Mouse (Mus musculus) spleen, adult 18-20 months (tissue): ENCODE measurements around the gene Hipk1.

Experiments
- DNase-seq, 2 experiments: peaks; one replicate each; pipeline ENCODE4 v3.0.0; 2022; ENCODE audit warnings: mixed read lengths in 2 of 2

Gene Hipk1

DNA sequence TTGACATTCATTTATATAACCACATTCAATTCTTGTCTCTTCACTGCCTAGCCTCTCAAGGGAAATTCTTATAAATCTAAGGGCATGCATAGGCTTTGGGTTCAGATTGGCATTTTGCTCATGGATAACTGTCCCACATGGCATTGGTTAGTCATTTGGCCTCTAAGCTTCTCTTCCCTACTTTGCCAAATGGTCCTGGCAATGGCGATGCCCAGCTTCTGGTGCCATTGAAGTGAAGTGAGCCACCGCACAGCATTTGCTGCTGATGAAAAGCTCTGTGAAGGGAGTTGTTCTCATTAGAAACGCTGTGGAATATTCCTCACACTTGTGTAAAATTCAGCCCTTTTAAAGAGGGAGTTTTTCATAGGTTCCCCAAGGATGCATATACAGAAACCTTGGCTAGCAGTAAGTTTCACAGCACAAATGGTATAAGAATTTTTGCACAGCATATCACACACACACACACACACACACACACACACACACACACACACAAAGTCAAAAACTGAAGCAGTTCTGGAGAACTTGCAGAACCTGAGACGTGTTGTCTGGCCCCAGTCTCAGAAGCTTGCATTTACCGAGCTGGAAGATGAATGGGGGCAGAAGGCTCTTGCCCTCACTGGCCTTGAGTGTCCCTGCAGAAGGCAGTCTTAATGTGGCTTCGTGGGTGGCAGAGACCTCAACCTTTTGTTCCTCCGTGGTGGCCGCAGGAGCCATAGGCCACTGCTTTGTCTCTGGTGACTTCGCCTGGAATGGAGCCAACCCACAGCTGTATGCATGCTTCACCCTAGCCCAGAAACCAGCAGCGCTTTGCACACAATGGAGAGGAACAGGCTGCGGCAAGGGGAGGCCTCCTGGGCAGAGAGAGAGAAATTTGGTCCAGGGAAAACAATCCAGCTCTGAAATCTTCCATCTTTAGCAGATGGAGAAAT is 75.3 kb downstream of the Hipk1 start:
- no peak for DNase-seq

DNA sequence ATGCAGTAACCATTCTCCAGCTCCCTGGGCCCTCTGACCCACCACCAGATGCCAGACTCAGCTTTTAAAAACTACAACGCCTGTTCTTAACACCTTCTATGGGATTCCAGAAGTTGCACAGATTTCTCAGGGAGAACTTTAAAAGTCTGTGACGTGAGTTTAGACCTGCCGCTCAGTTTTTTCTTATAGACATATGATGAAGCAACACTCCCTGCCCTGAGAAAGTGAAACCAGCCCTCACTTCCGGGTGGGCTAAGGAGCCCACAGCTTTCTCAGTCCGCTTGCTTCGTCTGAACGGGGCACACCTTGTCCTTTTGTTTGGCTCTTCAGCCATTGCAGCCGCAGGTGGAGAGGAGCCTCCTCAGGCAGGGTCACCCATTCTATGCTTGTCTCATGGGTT is 76.4 kb downstream of the Hipk1 start:
- no peak for DNase-seq

DNA sequence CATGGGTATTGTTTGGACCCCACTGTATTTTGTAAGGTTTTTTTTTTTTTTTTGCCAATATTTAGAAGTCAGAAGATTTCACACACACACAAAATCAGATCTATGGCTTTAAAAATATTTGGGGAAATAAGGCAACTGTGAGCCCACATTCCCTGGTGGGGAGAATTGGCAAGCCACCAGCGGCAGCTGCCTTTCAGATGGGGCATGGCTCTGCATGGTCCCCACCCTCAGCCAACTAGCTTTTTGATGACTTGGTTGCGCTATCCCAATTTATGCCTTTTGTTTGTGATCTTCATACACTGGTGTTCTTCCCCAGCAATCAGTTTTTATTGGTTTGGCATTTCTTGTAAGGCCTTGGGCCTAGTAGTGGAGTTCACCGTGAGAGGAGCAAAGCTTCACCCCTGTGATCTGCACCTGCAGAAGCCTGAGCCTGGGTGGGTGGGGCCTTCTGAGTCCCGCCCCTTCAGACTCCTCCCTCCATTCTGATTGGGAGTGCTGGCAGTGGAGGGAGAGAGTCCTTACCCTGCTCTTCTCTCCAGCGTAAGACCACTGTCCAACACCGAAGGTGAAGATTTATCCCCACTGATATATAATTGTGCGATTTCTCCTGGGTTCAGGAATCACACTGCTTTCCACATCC is 77.0 kb downstream of the Hipk1 start:
- no peak for DNase-seq

DNA sequence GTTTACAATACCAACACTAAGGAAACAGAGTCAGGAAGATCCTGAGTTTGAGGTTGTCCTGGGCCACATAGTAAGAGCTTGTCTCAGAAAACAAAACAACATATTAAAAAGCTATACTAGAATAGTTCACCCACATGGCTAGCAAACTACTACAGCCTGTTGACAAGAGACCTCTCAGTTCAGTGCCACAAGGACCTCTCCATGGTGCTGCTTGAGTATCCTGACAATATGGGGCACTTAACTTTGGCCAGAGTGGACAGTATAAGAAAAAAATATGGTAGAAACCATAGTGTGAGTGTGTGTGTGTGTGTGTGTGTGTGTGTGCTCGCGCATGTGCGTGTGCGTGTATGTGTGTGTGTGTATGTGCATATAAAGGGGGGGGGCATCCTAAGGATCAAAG is 79.2 kb downstream of the Hipk1 start:
- no peak for DNase-seq

DNA sequence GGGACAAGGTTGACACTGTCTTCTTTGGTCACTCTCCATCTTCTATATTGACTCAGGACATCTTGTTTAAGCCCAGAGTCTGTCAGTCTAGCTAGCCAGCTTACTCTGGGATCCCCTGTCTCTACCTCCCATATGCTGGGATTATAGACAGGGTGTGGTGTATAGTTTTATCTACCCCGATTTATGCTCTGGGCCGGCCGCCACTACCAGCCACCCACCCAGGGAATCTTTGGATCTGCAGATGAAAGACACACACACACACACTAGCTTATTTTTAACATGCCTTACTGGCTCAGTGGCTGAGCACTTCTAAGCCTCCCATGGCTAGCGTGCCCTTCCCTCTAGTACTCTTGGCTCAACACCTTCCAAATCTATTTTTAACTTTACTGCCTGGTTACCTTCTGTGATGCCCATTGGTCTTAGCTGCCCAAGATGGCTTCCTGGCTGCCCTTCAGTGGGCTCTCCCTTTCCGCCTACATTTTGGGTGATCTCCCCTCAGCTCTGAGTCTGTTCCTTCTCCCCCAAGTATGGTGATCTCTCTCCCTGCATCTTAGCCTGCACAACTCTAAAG is 81.8 kb downstream of the Hipk1 start:
- no peak for DNase-seq

DNA sequence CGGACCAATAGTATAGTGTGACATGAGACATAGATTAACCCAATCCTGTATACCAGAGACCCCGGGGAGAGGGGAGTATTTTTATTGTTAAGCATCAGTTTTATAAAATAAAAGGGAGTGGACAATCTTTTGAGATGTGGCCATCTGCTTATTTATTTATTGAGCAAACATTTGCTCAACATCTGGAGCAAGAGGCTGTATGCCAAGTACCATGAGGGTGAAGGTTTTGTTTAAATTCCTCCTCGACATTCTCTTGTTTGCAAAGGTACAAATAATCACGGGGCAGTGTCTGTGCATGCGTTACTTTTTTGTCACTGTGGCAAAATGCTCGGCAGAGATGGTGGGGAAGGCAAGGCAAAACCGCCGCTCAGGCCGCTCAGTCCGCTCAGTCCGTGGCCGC is 85.9 kb downstream of the Hipk1 start:
- DNase-seq, result no peak

DNA sequence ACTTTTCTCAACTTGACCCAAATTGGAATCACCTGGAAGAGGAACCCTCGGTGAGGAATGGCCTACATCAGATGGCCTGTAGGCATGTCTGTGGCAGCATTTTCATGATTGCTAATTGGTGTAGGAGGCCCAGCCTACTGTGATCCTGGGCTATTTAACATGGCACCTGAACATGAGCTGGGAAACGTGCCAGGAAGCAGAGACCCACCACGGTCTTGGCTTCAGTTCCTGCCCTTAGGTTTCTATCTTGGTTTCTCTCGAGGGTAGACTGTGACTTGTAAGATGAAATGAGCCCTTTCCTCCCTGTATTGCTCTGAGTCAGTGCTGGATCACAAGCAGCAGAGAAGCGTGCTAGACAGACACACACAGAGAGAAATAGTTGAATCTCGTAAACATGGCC is 86.7 kb downstream of the Hipk1 start:
- no peak for DNase-seq

DNA sequence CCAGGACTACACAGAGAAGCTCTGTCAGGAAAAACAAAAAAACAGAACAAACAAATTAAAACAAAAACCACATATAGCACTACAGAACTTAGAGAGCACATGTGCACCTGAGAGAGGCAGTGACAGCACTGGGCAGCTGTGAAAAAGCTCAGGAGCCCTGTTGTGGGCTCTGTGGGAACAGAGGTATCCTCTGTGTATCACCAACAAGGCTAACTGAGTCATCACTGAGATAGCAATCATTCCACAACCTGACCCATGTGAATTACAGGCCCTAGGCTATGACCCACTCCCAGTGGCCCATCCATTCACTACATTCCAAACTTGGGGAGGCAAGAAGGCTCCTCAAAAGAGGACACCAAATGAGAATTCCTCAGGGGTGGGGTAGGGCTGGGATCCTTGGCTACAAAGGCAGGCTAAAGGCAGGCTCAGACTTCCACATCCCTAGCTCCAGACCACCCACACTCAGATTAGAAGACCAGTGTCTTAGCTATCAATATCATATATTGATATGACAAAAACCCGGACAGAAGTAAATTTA is 94.9 kb downstream of the Hipk1 start:
- no peak for DNase-seq

DNA sequence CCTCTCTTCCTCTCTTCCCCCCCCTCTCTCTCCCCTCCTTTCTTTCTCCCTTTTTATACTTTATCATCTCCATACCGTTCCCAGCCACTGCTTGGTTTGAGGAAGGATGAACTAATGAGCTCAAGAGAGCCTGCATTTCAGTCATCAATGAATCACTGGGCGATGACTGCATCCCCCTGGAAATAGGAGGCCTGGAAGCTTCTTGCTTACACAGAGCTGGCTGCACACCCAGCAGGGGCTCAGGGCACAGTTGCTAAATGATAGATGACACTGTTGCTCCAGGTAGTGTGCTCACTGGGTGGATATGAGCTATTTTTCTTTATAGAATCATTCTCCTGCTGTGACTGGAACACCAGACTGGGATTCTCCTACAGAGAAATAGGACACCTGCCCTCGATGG is 95.8 kb downstream of the Hipk1 start:
- no peak for DNase-seq

DNA sequence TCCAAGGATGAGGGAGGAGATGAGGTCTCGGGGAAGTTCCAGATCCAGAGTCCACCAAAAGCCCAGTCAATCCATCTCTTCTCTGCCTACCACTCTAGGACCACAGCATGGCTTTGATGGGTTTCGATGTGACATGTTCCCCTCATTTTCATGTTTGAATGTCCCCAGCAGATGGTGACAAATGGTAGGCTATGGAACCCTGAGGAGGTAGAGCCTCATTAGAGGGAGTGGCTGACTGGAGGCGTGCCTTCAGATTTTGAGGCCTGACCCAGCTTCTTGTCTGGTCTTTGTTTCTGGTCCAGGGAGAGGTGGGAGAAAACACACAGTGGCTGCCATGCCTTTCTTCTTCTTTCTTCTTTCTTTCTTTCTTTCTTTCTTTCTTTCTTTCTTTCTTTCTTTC is 100.9 kb downstream of the Hipk1 start:
- DNase-seq, result no peak
